Mouse (Mus musculus): ENCODE results near the gene Sgpp2.

- TF ChIP-seq CTCF (IDR thresholded peaks at IDR 0.05; ENCODE audit: control insufficient read depth, insufficient read depth, insufficient read length) (no peak), USF1 (IDR thresholded peaks at IDR 0.05; ENCODE audit: low read depth) (no peak), MYOD1 (IDR thresholded peaks at IDR 0.05; ENCODE audit: control insufficient read depth, insufficient read length, low read depth) (no peak), FOSL1 (IDR thresholded peaks at IDR 0.05; ENCODE audit: insufficient read depth, low read length, poor library complexity, severe bottlenecking) (no peak), MAX (IDR thresholded peaks at IDR 0.05) (no peak)
These were observed 64.9 kb downstream of the Sgpp2 start for GRCm38 (mm10) chr1:78375058-78375457.

Measured in C2C12 (cell line).